Mouse (Mus musculus) layer of hippocampus, postnatal 25 days (tissue): ENCODE data around the gene Ankrd17. TPM values are rescaled to one million over a fixed set of nuclear protein-coding genes. Genes with fewer than 3 reads are reported as not detected.
A peak's percentile ranks its signal among the peaks of the same experiment; 100 is the strongest.

Experiments
- DNase-seq, 2 experiments: peaks; one replicate each; pipeline ENCODE4 v3.0.0; 2022; ENCODE audit warnings: mixed read lengths in 2 of 2, low spot score in 1 of 2; ENCODE audit errors: extremely low spot score in 1 of 2
- total RNA-seq, 2 experiments: library from RNA; stranded (reverse); gene quantifications; 2 replicates each; pipeline ENCODE4 v1.2.3; 2021

Gene Ankrd17
- total RNA-seq, 2 experiments from 2014 or later: 95.7 to 110 TPM

DNA sequence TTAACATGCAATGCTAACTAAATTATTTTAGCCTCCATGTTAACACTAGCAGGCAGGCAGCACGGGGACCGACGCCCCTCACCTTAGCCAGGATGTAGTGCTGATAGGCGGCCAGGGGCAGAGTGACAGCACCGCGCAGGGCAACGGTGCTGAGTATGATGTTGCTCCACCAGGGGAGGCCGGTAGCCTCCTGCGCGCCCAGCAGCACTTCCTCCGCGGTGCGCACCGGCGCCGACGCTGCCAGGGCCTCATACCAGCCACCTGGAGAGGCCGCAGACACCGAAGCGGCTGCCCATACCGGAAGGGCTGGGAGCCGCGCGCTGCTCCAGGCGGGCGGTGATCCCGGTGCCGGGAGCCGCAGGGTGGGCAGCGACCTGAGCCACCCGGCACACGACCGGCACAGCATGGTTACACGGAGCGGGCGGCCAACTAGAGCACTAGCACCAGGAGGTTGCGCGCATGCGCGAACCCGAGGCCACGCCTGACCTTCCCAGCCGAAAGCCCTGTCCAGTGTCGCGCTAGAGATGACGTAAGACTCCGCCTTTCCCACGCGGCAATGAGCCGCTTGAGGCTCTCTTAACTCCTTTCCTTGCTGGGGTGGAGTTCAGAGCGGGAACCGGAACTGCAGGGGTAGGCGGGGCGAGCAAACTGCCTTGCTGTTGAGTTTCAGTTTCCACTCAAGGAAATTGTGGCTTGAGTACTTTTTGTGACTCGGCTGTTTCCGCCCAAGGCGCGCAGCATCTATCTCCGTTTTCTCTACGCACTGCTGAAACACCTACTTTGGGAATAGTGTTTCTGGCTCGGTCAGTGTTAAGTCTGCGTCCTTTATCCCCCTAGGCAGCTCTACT is 142.6 kb downstream of the Ankrd17 start, which contains the start of gene Cox18:
Gene Cox18 (minus strand): TSS at position 468 of the 848 bp plus-strand sequence.
- peak; percentile 97 to 98 for DNase-seq

- no peak for DNase-seq
Observed at GRCm38 (mm10) chr5:90222937-90223336, 143.4 kb downstream of the Ankrd17 start.

GRCm38 (mm10) chr5:90217791-90218190 is 148.6 kb downstream of the Ankrd17 start:
- no peak for DNase-seq

GRCm38 (mm10) chr5:90217226-90217625 is 149.2 kb downstream of the Ankrd17 start:
- DNase-seq: no peak

GRCm38 (mm10) chr5:90213356-90213755 is 153.0 kb downstream of the Ankrd17 start:
- DNase-seq: no peak

DNA sequence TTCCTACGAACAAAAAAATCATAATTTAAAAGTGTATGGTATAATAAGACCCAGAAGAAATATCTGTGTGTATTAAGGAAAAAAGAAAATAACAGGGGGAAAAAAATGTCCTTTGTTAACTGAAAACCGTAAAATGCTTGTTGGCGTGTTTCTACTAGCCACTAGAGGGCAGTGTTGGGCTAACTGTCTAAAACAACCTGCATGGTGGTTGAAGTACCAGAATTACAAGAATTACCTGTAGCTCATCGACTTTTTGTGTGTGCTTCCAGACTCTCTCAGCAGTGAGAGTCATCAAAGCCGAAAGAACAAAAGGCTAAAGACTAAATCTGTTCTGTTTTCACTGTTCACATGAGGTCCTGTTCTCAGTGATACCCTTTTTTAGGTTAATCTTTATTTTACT is 163.2 kb downstream of the Ankrd17 start:
- peak in 1 of 2 experiments; percentile 21 for DNase-seq

GRCm38 (mm10) chr5:90202447-90203117 is 163.8 kb downstream of the Ankrd17 start:
- DNase-seq: no peak

GRCm38 (mm10) chr5:90199922-90200632 is 166.3 kb downstream of the Ankrd17 start:
- DNase-seq: no peak

- DNase-seq: peak; percentile 35 to 84
Observed at GRCm38 (mm10) chr5:90194831-90195230, 171.5 kb downstream of the Ankrd17 start.

GRCm38 (mm10) chr5:90182782-90183181 is 183.6 kb downstream of the Ankrd17 start:
- DNase-seq: no peak

GRCm38 (mm10) chr5:90179094-90179493 is 187.3 kb downstream of the Ankrd17 start:
- DNase-seq: no peak

DNA sequence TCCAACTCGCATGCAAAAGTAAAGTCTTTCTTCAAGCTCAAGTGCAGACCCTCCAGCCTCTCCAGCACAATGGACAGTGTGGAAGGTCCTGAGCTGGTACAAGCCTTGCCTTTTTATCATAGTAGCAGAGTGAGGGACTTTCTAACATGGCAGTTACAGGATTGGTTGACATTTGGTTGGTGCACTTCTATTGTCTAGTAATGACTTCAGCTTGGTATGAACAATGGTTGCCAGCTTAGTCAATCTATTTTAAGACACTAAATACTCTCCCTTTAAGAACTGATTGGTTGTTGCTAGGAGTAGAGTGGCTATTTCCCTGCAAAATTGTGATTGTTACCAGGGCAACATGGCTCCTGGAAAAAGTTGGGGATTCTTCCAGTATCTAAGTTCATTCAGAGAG is 188.3 kb downstream of the Ankrd17 start:
- no peak for DNase-seq

Other genes with a start within 250 kb of the Ankrd17 start
- 10 to 100 TPM; 24.3 to 25.9 TPM for gene Cox18, start 142.6 kb downstream of the Ankrd17 start, total RNA-seq
- 1 to 10 TPM; 1.3 to 2.4 TPM for gene Gm9958, start 627 bp upstream of the Ankrd17 start, total RNA-seq
- not detected for gene Alb, start 94.3 kb upstream of the Ankrd17 start, total RNA-seq
- gene Afp, start 124.2 kb upstream of the Ankrd17 start, total RNA-seq: not detected
- gene Afm, start 152.4 kb upstream of the Ankrd17 start, total RNA-seq: not detected
- not detected for gene 5830473C10Rik, start 194.5 kb upstream of the Ankrd17 start, total RNA-seq